Mouse (Mus musculus) spleen, adult 18-20 months (tissue): Measurements from ENCODE around the gene Zbtb20.
A peak's percentile ranks its signal among the peaks of the same experiment; 100 is the strongest.

Experiments
- DNase-seq, 2 experiments: peaks; one replicate each; pipeline ENCODE4 v3.0.0; 2022; ENCODE audit warnings: mixed read lengths in 2 of 2

The Zbtb20 gene

DNA sequence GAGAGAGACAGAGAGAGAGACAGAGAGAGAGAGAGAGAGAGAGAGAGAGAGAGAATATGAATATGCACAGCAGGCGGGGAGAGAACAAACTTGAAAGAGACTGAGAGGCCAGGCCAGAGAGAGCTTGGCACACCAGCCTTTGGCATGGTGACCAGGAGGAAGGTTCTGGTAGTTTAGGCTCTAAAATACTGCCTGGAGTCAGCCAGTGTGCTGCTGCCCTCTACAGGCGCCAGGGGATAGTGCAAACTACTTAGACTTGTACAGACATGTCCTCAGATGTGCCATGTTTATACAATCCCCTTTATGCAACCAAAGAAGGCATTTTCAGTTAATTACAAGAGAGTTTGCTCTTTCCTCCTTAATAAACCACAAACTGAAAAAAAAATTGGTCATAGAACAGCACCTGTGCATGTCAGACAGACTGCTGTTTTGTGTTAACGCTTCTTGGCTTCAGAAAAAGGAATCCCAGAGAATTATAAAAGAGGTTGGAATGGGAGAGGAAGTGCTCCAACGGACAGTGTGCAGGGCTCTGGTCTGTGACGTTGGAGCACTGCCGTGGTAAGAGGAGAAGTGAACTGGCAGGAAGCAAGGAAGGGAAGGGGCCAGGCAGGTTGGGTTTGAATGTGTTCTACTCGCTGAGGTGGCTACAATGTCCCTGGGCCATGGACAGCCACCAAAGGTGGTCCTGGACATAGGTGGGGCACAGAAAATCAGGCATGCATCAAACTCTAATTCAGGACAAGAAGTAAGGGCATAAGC lies 698.5 kb downstream of the Zbtb20 start:
- peak; percentile 53 to 77 for DNase-seq

DNA sequence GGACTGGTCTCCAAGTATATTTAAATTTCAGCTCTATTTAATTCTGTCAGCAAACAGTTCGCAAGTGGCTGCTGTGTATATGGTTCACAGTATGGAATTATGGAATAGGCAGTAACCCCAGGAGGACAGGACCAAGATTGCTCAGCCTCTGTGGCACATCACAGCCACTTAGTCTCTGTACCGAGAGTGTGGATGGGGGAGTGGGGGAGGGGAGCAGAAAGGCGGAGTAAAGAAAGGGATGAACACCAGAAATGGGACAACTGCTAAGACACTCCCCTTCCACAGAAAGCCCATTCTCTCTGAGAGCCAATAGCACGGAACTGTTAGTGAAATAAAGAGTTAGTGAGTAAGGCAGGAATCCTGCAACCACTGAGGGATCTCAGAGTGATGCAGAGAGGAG lies 699.4 kb downstream of the Zbtb20 start:
- DNase-seq, result no peak

DNA sequence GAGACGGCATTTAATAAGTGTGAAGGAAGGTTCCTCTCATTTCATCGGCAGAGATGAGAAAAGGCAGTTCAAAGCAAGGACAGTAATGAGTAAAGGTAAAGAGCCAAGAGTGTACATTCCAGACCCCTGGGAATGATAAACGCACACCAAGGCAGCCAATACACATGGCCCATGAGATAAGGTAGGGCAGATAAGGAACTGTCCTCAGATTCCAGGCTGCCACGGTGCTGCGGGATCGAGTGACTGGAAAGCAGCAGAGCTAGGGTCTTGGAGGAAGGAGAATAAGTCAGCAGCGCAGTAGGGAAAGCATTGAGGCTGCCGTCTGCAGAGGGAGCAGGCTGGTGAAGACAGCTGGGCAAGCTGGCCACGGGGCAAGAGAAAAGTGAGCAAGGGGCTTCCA lies 699.8 kb downstream of the Zbtb20 start:
- no peak for DNase-seq

DNA sequence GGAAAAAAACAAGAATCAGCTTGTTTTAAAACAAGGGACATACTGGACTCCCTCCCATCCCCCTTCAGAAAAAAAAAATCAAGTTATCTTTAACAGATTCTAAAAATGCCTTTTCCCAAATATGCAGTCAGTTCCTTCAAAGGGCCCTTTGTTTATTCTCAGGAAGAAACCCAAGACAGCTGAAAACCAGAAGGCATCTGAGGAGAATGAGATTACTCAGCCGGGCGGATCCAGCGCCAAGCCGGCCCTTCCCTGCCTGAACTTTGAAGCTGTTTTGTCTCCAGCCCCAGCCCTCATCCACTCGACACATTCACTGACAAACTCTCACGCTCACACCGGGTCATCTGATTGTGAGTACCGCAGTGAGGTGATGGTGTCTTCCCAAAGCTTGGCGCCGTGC lies 701.7 kb downstream of the Zbtb20 start:
- DNase-seq, result no peak

DNA sequence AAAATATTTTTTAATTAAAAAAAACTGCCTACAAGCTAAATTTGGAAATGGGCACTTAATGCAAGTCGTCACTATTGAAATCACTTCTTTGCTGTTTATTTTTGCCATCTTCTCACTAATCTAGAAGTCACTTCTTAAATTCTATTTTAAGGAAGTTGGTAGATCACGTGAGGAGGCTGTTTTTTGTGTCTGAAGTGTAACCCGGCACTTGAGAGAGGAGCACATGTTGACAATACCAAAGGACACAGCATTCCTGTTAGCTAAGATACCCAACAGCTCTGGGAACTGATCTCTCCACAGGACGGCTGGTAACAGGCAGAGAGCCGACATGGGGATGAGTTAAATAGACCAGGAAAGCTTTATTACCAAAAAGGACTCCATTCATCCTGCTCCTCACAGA lies 702.7 kb downstream of the Zbtb20 start:
- no peak for DNase-seq

DNA sequence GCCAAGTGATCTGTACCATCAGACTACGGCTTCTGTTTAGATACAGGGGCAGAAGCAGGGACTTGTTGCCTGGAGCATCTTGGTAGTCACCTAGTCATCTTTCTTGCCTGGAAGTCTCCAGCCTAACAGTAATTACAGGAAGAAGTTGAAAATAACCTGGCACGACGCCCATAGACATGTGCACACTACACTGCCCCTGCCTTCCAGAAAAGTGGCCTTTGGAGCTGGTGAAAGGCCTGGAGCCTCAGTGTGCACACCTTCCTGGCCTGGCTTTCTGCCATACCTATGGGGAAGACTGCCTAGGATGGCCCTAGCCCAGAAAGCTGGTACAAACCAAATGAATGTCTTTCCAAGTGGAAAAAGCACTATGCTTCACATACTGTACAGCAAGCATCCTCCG lies 703.4 kb downstream of the Zbtb20 start:
- no peak for DNase-seq

DNA sequence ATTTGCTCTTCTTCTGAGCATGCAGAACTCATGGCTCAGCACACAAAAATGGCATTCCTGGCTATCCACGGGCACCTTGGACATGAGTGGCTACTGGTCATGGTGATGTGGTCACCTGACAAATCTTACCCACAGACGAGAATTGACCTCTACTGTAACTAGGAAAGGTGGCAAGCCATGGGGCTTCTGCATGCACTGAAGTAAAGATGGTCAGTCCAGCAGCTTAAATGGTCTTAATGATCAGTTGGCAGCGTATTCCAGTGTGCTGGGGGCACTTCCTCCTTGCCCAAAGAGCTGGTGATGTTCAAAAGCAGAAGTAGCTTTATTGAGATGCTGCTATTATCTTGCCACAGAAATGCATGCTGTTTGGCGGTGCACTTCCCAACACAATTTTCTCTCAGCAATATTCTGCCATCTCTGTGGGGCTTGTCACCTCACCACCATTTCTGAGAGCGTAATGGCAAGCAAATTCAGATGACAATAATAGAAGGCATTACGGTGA lies 704.7 kb downstream of the Zbtb20 start:
- no peak for DNase-seq

DNA sequence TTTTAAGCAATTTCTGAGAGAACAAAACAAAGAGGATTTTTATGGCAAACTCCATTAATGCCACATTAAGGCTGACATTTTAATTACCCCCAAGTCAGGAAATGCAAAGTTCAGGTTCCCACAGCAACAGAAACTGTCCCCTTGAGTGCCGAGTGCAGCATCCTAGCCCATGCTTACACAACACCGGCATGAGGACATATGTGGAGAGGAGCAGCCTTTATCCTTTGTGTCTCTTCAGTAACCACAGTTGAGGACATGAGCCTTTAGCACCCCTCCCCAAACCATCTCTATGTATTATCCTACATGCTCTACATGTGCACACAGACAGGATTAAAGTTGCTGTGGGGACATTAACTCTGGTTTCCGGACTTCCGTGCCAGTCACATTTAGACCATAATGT lies 705.9 kb downstream of the Zbtb20 start:
- no peak for DNase-seq

DNA sequence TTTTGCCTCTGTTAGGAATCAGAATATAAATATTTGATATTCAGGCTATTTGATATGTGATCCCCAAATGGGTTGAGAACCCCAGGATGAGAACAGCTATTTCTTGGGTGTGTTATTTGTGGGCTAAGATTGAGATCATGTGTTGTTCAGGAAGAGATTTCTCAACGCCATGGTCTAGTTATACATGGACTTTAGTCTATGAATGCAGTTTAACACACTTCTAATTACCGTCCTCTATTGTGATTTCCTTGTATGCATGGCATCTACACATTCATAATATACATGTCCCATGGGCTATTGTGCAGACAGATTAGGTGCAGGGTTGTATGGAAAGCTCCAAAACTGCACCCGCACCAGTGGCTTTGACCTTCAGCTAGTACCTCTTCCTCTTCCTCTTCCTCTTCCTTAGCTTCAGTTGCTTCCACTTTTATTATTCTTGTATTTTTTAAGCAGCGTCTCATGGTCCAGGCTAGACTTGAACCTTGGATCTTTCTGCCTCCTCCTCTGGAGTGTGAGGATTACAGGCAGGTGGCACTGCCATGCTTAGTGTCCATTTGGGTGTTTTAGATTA lies 711.3 kb downstream of the Zbtb20 start:
- no peak for DNase-seq

DNA sequence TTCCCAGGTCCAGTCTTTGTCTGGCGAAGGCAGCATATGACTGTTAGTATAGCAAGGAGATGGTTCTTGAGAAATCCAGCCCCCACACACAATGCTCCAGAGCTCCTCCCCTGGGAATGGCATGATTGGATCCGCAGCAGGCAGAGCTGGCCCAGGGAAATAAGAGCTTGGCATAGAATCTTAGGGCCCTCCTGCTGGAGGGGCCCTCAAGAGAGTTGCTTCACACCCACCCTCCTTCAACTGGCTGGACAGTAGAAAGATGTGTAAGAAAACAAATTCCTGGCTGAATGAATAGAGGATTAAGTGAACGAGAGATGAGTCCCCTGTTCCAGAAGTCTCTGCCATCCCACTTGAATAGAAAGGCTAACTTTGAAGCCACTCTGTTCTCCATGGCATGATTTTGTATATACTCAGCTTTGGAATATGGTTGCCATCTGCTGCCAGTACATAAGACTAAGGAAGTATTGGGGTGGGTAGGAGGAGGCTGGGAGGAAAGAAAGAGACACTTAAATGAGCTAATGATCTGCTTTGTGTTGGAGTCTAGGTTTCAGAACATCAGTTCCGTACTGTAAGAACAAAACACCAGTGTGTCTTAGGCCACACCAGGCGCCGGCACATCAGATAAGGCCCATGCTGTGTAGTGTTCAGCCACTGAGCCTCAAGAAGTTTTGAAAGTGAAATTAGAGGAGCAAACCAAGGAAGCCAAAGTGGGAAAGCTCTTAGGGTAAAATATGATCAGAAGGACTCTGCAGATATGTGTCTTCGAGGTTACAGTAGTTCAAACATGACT lies 715.2 kb downstream of the Zbtb20 start:
- DNase-seq, result no peak

DNA sequence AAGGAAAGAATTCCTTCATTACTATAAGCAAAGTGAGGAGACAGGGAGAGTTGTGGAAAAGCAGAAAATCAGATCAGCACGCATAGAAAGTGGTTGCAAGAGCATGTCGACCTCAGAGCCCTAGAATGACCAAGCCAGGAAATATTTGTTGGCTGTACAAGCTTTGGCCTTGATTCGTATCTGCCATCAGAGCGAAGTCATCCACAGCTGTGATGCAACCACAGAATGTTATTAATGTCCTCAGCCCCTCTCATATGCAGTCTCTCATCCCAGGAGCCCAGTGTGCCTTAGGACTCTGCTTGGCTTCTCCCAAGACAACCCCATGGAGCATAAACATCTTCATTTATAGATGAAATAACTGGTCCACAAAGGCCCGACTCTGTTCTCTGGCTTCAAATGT lies 716.4 kb downstream of the Zbtb20 start:
- no peak for DNase-seq

DNA sequence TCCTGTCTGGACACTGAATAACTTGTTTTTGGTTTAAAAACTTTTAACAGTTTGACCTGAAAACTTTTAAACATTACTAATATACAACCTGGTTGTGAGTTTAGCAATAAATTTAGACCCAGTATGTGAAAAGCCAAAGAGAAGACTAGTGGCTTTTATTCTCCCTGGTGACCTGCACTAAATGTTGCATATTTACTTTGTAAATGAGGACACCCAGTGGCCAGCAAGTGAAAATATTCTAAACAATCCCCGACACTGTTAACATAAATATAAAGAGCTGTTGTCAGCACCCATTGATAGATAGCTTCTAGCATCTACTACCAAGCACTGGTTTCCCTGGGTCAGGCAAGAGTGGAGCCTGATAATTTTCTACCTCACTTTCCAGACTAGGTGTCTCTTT lies 717.1 kb downstream of the Zbtb20 start:
- DNase-seq, result no peak

DNA sequence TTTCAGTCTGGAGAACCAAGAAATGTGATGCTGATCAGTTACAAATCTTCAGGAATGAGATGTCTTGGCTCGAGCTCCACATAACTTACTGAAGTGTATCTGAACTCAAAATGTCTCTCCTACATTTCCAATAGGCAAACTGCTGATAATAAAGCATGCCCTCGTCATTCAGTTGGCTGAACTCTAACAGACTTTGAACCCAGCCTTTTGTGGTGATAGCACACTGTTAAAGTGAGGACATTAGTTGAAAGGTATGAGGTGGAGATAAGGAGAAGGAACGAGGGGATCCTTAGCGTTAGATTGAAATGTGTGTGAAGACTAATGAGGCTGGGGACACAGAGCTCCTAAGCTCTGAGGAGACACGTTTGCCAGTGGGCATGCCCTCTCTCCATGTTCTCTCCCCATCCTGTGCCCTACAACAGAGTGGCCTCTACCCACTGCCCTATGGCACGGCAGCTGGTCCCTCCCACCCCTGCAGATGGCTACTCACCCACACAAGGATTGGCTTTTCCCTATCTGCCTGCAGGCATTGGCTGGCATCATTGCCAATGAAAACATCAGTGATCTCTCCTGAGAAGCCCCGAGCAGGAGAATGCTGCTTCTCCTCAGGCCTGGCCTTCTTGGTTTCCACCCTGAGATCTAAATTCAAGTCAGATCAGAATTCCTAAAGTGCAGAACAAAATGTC lies 721.8 kb downstream of the Zbtb20 start:
- no peak for DNase-seq

DNA sequence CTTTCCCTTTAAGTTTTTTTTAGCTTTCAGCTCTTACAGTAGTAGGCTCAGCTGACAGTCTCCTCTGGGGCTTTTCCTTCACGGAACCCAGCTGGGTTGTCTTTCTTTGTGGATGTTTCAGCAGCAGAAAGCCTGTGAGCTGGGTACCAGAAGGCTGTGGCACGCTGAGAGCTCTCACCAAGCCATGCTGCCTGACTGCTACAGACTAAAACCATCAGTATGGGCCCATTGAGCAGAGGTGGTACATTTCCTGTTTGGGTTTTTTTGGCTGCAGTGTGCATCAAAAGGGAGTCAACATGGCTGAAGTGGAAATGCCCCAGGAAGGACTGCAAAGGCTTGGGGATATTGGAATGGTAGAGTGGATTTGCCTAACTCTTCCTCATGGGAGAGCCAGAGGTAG lies 724.0 kb downstream of the Zbtb20 start:
- DNase-seq, result no peak

DNA sequence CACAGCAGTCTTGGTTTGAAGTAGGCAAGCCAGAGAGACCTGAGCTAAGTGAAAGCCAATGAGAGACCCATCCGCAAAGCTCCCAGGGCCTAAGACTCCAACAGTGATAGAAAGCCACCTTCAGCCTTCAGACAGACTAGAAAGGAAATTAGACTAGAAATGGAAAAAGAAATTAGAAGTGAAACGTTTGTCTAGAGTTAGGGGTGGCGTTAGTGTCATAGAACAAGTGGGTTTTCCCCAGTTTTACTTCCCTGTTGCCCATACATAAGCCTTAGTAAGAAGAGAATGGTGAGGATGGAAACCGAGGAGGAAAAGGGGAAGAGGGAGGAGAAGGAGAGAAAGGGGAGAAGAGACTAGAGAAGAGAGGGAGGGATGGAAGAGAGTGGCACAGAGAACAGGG lies 726.9 kb downstream of the Zbtb20 start:
- DNase-seq, result no peak

DNA sequence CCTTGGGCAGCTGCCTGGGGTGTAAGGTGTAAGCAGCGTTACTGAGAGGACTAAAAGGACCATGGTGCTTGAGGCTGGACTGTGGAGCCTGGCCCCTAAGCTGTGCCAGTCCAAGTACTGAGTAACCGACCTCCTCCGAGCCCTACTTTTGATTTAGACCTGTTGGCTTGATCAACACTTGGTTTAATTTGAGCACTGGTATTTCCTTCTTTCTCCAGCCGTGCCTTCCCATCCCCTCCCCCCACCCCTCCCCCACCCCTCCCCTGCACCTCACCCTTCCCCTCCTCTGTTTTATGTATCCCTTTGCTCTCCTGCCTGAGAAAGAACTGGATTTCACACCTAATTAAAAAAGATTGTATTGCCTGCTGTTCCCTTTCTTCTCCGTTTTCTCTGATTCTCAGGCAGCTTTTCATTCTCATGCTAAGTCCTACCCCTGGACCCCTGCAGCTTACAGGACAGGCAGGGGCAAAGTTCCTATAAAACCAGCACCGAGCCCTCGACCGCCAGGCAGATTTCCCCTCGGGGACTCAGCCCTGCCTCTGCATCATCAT lies 728.0 kb downstream of the Zbtb20 start:
- no peak for DNase-seq

DNA sequence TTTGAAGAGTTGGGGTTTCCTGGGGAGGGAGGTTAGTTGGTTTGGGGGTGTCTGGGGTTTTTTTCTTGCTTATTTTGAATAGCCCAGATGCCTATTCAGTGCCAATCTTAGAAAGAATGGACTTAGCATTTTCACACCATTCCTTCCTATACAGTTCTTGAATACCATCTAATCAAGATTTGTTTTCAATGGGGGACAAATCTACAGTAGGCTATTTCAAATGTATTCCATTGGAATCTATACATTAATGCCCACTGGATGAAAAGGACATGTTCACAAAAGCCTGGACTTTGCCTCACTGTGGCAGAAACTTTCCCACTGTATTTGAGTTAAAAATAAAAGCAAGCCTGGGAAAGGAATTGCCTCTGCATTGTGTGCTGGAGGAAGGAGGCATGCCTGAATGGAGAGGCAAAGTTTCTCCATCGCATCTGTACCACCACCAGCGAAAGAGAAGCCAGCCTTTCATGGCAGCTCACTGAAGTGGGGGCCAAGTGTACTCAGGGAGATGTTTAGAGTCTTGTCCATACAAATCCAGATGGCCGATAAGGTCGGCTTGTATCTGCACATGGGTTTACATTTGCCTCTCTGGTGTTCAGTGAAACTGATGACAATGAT lies 728.8 kb downstream of the Zbtb20 start:
- no peak for DNase-seq

DNA sequence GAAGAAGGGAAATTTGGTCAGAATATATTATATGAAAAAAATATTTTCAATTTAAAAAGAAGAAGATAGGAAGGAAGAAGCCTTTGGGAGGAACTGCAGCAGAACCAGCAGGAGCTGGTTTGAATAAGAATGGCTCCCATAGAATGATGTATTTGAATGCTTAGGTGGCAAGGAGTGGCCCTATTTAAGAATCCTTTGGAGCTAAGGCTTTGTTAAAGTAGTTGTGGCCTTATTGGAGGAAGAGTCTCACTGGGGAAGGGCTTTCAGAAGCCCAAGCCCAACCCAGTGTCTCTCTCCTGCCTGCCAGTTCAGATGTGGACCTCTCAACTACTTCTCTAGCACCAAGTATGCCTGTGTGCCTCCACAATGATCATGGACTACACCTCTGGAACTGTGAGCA lies 731.4 kb downstream of the Zbtb20 start:
- DNase-seq, result no peak

DNA sequence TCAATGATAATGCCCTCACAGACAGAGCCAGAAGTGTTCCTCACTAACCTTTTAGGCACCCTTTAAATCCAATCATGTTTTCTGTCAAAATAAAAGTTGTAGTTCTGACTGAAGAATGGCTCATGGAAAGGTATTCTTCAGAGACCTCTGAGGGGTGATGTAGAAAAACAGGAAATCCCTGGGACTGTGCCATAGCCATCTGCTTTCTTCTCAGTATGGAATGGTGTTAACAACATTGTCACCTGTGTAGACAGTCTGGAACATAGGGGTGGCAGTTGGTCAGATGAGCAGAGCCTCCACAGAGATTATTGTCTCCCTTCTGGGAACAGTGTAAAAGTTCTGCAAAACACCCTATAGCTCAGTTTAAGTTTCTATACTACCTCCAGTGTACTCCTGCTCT lies 732.4 kb downstream of the Zbtb20 start:
- no peak for DNase-seq

DNA sequence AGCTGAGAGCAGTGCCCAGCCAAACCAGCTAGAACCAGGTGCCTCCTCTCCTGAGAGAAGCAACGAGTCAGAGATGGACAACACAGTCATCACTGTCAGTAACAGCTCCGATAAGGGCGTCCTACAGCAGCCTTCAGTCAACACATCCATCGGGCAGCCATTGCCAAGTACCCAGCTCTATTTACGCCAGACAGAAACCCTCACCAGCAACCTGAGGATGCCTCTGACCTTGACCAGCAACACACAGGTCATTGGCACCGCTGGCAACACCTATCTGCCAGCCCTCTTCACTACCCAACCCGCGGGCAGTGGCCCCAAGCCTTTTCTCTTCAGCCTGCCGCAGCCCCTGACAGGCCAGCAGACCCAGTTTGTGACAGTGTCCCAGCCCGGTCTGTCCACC lies 734.7 kb downstream of the Zbtb20 start:
- no peak for DNase-seq

DNA sequence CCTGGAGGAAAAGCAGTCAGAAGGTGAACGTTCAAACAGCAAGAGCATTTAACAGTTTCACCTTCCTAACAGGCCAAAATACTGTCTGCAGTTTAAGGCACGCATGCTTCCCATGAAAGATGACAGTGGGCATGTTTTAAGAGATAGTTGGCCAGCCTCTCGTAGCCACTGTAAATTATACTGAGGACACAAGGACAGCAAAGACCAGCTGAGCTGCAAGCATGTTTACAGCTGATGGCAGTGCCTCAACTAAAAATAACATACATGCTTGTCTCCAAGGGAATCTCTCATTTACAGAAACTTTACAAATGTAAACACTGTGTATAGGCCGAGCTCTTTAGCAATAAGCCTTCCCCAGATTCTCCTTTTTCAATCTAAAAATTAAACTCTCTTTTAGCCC lies 740.7 kb downstream of the Zbtb20 start:
- no peak for DNase-seq

DNA sequence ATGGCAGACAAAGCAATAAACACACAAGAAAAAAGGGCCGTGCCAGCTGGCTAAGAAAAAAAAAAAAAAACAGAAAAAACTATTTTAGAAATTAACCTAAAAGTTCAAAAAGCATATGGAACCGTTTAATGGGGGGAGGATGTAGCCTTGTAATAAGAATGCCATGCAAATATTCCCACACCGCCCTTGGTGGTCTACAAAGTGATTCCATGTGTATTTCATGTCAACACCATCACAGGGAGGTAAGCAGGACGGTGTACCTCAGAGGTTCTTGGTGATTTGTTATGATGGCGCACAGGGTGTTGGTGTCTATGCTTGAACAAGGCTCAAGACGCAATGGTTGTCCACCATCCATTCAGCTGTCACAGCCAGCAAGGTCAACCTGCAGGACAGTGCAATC lies 741.7 kb downstream of the Zbtb20 start:
- no peak for DNase-seq

DNA sequence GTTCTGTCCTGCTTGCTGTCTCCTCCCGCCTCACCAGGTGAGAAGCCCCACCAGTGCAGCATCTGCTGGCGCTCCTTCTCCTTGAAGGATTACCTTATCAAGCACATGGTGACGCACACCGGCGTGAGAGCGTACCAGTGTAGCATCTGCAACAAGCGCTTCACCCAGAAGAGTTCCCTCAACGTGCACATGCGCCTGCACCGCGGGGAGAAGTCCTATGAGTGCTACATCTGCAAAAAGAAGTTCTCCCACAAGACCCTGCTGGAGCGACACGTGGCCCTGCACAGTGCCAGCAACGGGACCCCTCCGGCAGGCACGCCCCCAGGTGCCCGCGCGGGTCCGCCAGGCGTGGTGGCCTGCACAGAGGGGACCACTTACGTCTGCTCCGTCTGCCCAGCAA lies 742.6 kb downstream of the Zbtb20 start:
- DNase-seq, result no peak
